Mouse (Mus musculus) lung, adult 2 months (tissue): ENCODE measurements at regions not wholly inside any gene's neighbourhood (a gene's known extent, or its start where the extent isn't known, plus 50 kb on each side); places are given as distances from the start of the nearest gene placed in this dataset.

ENCODE experiments used
- CTCF ChIP-seq: fragments of 200-500 bp; IDR thresholded peaks from 2 replicates; pipeline ENCODE4 v1.5.1; 2011; ENCODE audit warnings: mild to moderate bottlenecking, low read length, control low read depth; ENCODE audit not compliant: insufficient read depth
- POLR2A ChIP-seq: fragments of 200-500 bp; IDR thresholded peaks from 2 replicates; pipeline ENCODE4 v1.6.1; 2011; ENCODE audit warnings: low read depth, mild to moderate bottlenecking, control low read depth, low read length, borderline replicate concordance; ENCODE audit errors: extremely low read depth

GRCm38 (mm10) chr4:12474981-12475568, 303.3 kb upstream of the Fam92a start:
- TF ChIP-seq POLR2A = no peak
- TF ChIP-seq CTCF = no peak
